Mouse (Mus musculus) embryo, embryonic 10.5 days (tissue): ENCODE measurements around the gene Cachd1.

Experiments used
- DNase-seq: peaks from one replicate; pipeline ENCODE4 v3.0.0-alpha.2; 2015; ENCODE audit warnings: low spot score

Cachd1 gene

DNA sequence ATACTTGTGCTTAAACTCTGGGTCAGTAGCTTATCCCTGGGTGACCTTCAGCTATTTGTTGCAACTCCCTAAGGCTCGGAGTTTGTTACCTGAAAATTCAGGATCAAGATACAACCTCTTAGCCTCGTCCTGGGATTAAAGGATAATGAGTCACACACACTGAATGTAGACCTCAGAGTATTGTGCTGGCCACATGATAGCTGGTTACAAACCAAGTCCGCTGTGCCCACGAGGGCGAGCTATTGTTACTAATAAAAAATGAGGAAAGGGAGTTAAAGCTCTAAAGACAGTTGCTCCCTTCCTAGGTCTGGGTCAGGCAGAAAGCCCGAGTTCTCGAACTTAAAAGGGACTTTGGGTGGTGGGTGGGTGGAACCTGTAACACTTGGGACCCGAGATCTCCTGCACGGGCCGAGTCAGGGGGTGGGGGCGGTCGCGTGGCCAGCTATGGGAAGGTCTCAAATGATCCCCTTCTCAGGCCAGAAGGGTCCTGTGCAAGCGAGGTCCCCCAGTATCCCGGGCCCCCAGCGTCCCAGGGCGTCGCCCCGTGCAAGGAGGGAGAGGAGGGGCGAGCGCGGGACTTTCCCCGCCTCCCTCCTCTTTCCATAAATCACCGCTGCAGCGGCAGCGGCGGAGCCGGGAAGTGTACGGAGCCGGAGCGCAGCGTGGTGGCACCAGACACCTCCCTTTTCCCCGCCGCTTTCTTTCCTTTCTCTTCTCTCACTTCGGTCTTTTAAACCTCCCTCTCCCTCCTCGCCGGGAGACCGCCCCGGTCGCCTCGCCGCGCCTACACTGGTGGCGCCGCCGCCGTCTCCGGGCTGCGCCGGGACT lies at the start of gene Cachd1:
Gene Cachd1 (plus strand): TSS at position 633 of the 828 bp plus-strand sequence.
- peak; percentile 87 for DNase-seq

DNA sequence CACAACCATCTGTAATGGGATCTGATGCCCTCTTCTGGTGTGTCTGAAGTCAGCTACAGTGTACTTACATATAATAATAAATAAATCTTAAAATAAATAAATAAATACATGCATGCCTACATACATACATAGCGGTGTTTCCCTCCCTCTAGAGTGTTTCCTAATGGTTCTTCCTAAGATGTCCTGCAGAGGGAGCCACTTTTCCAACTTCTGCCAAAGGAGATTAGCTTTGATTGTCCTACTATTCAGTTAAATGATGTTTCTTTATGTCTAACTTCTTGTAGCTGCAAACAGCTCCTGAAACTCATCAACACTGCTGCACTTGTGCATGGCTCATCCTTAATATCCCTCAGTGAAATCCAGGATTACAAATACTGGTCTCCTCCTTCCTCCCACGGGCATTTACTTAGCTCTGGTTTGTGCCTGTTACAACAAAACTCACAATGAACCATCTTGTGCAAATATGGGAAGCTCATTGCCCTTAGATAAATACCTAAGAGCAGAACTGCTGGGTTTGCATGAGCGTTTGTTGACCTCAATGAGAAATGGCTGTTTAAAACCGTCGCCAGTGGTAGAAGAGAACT lies 47.5 kb upstream of the Cachd1 start:
- DNase-seq: peak; percentile 70

DNA sequence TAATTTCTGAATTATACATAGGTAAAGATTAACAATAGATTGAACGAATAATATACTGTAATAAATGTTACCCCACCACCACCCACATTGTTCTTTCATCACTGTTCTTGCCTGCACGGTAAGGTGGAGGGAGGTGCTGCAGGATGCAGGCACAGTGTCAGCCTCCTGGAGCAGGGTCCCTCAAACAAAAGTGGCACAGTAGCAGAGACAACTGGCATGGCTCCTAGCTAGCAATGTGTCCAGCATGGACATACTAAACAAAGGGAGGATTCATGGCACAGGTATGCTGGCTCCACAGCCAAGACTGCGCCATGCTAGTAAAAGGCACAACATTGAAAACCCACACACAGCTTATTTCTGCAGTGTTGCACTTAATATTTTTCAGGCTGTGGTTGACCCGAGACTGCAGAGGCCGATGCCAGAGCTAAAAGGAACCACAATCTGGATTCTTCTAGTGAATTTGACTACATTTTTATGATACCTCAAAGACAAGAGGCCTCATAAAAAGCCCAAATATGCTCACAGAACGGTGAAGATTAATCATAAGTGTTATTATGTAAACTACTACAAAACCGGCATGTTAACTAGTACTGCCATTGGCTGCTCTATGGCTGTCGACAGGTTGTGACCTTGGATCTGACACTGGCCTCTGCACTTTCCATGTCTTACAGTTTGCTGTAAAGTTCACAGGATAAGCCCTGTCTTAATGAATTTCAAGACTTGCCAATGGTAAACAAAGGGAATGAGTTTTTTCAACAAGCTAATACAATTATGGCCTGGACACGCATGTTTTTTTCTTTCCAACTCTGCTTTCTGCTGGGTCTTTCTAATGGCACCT lies 41.2 kb upstream of the Cachd1 start:
- no peak for DNase-seq

DNA sequence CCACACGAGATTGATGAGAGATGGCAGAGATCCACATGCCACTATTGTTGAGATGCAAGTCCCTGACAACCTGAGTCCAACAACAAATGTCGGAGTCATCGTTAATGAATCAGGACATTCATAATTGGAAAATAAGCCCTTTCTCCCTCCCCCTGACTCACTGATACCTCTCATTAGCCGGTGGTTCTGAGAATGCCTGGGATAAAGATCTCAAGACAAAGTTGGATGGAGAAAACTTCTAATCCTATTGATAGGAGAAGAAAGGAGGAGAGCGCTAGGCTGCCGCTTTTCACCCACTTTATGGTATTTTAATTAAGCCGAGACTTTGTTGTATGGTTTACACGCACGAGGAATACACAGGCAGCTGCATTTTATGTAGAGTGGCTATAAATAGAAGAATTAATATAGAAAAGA lies 40.5 kb upstream of the Cachd1 start:
- DNase-seq: peak; percentile 14

- DNase-seq: no peak
These were observed 32.9 kb upstream of the Cachd1 start for GRCm38 (mm10) chr4:100743615-100744014.

DNA sequence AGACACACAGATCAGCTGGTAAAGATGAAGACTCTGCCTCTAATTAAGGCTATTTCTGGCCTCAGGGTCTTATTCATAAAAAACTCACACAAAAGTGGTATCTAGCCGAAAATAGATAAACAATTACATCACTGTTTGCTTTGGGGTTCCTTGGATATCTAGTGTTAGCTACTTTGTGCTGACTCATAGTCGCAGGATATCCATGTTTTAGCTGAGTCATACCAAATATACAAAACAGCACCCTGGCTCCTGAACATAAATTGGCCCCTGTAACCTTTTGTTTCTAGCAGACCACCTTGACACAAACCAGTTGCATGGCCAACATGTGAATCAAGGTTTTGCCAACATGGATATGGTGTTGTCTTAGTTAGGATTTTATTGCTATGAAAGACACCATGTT lies 24.2 kb upstream of the Cachd1 start:
- DNase-seq: no peak

DNA sequence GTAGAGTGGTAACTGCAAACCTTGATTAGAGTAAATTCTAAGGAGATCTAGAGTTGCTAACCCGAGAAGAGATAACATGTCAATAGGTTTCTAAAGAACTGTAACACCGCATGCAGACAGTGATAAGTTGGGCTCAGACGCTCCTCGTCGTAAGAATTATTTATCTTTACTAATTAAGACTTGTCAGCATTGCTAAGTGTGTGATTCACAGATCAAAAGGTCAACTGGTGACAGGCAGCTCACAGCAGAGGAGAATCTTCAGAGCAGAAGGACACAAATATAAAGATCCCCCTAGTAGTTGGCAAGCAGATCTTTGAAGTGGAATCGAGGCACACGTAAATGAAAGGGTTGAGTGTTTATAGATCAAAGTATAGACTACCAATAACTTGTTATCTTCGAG lies 20.8 kb upstream of the Cachd1 start:
- DNase-seq: no peak

- no peak for DNase-seq
These were observed 20.0 kb upstream of the Cachd1 start for GRCm38 (mm10) chr4:100756499-100756898.

DNA sequence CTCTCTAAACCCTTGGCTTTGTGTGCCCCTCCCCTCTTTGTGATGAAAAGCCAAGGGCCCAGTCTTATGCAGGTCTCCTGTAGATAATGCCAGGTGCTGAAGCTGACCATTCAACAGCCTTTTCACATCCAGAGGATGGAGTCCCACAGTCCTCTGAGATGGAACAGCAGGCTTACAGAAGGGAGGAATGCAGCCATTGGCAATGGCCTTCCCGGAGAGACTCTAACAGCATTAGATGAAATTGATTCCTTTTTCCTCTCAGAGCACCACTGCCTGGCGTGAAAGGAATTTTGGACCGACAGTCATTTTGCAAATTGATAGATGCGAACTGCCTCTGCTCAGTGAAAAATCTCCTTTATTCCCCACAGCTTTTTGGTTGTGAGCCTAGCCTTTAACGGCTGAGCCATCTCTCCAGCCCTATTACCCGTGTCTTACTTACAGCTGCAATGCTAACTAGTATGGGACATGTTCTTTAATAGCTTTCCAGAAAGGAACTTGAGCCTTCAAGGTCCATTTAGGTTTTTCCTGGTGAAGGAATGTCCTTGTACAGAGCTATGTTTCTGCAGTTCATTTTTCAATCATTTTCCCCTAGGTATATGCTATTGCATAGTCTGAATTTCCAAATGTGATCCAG lies 18.1 kb upstream of the Cachd1 start:
- DNase-seq: no peak

GRCm38 (mm10) chr4:100759603-100760002 lies 16.9 kb upstream of the Cachd1 start:
- no peak for DNase-seq

DNA sequence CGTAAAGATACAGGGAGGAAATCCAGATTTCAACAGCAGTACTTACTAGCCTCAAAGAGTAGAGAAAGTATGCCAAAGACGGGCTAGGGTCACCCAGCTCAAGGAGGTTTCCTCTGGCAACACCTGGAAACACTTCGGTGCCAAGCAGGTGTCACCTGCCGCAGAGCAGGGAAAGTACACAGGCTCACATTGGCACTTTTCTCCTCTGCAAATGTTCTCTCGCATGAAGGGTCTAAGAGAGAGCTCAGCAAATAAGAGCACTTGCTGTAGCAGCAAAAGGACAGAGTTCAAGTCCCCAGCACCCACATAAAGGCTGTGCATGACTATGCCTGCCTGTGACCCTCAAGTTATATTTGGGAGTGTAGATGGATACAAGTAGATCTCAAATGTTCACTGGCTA lies 16.1 kb upstream of the Cachd1 start:
- no peak for DNase-seq

DNA sequence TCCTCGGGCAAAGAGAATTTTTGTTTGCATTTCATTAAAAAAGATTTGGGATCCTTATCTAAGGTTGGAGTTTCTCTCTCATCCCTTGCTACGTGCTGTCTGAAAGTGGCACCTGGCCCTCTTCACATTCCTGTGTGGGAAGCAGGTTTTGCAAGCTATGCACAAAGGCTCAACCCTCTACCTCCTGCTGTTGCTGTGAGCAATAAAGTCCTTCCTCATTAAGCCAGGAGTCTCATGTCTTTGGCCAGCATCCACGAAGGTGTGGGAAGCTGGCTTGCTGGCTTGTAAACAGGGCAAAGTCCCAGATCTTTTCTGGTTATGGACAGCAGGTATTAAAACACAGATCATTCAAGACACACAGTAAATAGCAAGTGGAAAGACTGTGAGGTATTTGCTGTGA lies 7.9 kb upstream of the Cachd1 start:
- no peak for DNase-seq

- peak; percentile 63 for DNase-seq
These were observed 448 bp downstream of the Cachd1 start for GRCm38 (mm10) chr4:100776871-100777375.

DNA sequence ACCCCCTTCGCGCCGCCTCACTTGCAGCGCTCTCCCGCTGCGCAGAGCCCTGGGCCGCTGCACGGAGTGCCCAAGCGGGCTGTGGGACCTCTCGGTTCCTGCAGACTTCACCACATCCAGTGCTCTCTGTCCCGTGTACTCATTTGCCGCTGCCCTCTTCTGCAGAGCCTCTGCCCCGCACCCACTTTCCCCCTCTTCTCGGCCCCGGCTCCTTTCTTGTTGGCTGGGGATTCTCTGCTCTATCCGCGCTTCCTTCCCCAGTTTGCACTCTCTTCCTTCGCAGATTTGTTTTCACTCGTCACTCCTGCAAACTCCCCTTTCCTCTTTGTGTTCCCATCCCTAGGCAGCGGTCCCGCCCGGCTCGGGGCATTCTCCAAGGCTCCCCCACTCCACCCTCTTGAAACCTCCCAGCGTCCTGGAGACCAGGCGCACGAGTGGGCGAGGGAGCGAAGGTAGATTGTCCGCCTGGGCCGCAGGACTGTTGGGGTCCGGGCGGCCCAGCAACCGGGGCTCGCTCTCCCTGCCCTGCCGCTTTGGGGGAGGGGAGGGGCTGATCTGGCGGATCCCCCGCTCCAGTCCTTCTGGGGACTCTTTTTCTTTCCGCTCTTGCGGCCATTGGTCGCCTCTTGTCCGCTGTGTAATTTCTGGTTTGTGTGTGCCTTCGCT lies 1.0 kb downstream of the Cachd1 start:
- DNase-seq: peak; percentile 66

GRCm38 (mm10) chr4:100778082-100778481 lies 1.6 kb downstream of the Cachd1 start:
- peak; percentile 53 for DNase-seq

GRCm38 (mm10) chr4:100779023-100779422 lies 2.5 kb downstream of the Cachd1 start:
- DNase-seq: no peak

GRCm38 (mm10) chr4:100779695-100780094 lies 3.2 kb downstream of the Cachd1 start:
- peak; percentile 60 for DNase-seq

GRCm38 (mm10) chr4:100780911-100781310 lies 4.4 kb downstream of the Cachd1 start:
- no peak for DNase-seq

- DNase-seq: no peak
These were observed 5.9 kb downstream of the Cachd1 start for GRCm38 (mm10) chr4:100782348-100782747.

DNA sequence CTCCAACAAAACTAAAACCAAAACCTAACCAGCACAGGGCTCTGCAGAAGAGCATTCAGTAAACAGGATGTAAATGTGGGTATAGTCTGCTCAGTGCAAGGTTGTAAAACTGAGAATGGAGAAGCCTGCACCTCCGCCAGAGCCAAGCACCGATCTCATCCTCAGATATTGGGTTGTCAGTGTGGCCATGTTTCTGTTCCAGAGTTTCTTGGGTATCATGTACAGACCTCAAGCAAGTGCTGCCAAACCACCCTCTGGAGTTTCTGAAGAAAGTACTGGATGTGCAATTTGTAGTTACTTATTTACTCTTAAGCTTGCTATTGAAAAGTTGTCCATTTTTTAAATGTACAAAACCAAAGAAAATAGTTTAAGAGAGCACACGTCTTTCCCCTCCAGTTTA lies 6.4 kb downstream of the Cachd1 start:
- DNase-seq: no peak

DNA sequence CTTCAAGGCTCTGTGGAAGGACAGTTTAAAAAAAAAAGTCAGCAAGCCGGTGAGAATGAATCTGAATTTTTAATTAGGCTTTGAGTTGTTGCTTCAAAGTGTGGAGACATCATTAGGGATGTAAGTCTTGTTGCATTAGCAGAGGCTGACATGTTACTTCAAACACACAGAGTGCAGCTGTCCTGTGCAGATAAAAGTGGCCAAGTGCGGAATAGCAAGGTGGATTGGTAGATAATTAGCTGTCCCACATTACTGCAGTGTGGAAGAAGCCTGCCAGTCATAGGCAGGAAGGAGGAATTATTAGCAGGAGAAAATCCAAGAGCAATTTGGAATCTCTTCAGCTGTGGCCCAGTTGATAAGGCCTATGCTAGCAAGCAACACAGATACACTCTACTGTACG lies 10.7 kb downstream of the Cachd1 start:
- DNase-seq: no peak

GRCm38 (mm10) chr4:100790176-100790575 lies 13.7 kb downstream of the Cachd1 start:
- DNase-seq: no peak
